Mouse (Mus musculus) 3T3-L1 (cell line): ENCODE measurements around the gene Greb1.

Experiments
- DNase-seq: peaks from one replicate; pipeline ENCODE4 v3.0.0-alpha.2; 2015; ENCODE audit warnings: low read depth, low spot score

Greb1 gene

DNA sequence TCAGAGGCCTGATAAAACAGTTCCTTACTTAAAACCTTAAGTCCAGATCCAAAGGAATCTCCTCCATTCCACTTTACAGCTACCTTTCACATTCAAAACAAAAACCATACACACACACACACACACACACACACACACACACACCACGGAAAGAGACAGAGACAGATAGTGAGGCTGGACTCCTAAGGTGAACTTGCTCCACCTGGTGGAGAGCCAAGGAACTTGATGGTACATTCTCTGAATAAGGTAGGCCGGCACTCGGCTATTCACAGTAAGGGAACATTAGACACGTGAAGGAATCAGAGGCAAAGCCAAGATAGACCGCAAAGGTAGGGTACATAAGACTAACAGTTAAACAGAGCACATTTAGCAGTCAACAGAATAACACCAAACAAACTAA, 4.8 kb upstream of the Greb1 start:
- DNase-seq, result peak; percentile 86

DNA sequence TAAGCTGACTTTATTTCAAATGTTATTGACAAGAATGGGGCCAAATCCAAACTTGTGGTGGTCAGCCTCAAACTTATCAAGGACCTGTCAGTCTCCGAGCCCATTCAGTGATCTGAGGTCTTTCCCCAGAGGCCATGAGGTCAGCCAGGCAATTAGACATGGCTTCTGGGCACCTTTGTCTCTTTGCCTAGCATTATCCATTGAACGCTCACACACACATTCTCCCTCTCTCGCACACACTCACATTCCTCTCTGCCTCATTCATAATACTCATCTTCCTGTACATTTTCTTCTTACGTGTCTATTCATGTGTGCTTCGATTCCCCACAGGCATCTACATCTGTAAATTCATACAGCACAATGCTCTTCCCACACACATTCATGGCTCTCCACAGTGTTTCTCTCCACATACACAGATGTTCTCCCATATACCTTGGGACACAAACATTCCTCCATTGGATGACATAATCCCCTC, 3.3 kb upstream of the Greb1 start:
- no peak for DNase-seq

DNA sequence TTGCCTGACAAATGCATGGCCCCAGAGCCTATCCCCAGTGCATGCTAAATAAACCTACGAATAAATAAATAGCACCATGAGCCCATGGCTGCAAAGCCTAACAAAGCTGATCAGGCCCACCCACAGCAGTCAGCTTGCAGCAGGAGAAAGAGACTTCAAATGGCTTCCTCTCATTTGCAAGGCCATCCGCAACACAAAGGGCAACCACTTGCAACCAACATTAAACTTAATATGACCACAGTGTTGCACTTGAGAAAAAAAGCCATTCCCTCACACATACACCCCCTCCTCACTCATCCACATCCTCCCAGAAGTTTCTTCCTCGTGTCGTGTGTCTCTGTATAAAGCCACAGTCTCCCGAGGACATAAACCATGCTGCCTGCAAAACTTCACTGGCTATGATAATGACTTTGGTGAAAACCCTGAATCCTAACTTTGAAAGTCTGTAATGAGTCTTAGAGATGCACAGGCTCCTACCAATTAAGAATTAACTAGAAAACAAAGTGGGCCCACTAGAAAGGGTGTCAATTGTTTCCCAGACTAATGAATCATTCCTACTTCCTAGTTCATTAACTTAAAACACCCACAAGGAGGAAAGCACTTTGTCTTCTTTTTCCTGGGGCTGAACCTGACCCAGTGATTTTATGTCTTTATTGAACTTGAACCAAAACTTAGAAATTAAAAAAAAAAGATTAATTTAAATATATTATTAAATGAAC, 2.7 kb upstream of the Greb1 start:
- DNase-seq, result no peak

- no peak for DNase-seq
Measured at GRCm38 (mm10) chr12:16800959-16801315, 251 bp upstream of the Greb1 start.

DNA sequence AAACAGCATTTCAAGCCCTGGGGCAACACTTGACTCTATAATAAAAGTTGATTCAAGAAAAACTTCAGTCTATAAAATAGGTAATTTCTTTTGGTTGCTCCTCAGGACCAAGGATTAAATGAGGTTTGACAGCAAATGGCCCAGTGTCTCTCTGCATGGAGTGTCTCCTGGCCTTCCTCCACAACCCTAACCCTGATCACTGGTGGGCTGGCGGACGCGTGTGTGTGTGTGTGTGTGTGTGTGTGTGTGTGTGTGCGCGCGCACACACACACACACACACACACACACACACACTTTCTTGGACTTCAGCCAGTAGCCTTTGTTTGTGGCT, 793 bp downstream of the Greb1 start:
- no peak for DNase-seq

DNA sequence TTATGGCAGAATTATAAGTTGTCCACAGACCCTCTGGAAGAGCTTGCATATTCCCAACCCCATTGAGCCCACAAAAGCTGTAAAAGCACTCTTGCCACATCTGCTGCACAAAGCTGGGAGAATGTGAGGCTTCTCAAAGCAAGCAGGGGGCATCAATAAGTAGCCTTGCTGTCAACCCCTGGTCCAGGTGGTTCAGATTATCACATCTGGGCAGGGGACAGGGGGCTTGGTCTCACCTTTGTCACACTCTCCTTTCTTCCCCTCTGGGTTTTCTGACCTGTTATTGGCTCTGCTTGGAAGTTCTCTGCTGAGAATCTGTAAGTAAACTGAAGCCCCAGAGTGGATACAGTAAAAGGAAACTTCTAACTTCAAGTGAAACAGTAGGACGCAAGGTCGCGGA, 1.8 kb downstream of the Greb1 start:
- DNase-seq, result no peak

DNA sequence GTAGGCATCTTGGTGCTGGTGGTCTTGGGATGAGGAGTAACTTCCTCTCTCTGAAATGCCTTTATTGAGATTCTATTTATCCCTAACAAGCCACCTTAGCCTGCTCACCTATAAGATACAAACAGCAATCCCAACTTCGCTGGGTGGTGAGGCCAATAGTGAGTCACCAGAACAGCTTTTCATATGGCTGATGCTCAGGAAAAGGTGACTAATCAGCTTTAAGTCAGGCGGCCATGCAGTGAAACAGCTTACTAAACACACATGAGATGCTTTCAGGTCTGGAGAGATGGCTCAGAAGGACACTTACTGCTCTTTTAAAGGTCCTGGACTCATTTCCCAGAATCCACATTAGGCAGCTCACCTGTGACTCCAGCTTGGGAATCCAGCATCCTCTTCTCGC, 4.9 kb downstream of the Greb1 start:
- DNase-seq, result peak; percentile 82

GRCm38 (mm10) chr12:16793371-16793770, 7.3 kb downstream of the Greb1 start:
- no peak for DNase-seq

GRCm38 (mm10) chr12:16790456-16790855, 10.2 kb downstream of the Greb1 start:
- peak; percentile 65 for DNase-seq

GRCm38 (mm10) chr12:16789756-16790155, 10.9 kb downstream of the Greb1 start:
- DNase-seq, result no peak

DNA sequence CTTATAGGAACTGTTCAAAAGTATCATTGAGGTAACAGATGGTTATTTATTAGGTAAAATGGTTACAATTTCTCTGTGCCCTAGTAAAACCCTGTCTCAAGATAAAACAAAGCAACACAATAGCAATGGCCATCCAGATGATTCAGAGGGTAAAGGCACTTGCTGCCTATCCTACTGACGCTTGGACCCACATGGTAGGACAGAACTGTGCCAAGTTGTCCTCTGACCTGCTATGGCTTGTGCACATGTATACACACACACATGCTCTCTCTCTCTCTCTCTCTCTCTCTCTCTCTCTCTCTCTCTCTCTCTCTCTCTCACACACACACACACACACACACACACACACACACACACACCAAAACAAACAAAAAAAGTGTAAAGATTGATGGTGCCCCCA, 11.5 kb downstream of the Greb1 start:
- no peak for DNase-seq

GRCm38 (mm10) chr12:16788600-16788999, 12.1 kb downstream of the Greb1 start:
- DNase-seq, result peak; percentile 72

- no peak for DNase-seq
Measured at GRCm38 (mm10) chr12:16781034-16781746, 19.5 kb downstream of the Greb1 start.

DNA sequence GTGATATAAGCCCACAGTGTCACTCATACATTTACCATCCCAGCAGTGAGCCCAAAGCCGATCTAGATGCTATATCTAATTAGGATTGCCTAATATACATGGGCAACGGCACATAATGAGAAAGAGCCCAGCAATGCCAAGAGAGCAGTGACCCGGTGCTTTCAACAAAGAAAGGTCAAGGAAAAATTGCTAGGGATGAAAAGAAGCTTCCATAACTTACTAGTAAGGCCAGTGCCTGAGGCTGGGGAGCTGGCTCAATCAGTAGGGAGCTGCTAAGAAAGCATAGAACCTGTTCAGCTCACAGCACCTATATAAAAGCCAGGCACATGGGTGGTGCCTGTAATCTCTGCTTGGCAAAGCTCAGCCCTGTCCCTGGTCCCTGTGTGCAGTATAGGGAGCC, 20.4 kb downstream of the Greb1 start:
- DNase-seq, result no peak

DNA sequence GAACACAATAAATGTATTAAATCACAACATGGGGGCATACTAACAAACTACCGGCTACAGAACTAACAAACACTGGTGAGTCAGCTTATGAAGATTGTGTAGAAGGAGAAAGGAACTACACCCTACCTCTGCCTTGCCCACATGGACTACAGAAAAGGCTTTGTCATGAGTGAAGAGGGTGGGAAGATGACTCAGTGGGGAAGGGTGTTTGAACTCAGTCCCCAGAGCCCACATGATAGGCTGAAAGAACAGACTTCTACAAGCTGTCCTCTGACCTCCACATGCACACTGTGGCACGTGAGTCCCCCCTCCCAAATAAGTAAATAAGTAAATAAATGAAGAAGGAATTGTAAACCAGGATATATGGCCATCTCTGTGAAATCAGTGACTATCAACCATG, 21.5 kb downstream of the Greb1 start:
- DNase-seq, result peak; percentile 72

DNA sequence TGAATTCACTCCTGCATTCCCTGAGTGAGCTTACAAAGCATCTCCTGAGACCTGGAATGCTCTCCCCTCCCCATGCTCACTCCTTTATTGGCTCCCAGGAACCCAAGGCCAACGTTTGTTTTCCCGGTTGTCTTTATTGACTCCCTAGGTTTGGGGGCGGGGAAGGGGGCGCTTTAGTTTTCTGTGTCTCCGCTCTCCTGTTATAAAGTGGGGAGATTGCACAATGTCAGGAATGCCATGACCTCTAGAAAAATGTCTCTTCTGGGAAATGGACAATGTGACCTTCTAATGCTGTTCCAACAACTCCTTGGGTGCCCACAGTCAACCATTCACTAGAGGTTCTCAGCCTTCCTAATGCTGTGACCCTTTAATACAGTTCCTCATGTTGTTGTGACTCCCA, 22.2 kb downstream of the Greb1 start:
- no peak for DNase-seq

DNA sequence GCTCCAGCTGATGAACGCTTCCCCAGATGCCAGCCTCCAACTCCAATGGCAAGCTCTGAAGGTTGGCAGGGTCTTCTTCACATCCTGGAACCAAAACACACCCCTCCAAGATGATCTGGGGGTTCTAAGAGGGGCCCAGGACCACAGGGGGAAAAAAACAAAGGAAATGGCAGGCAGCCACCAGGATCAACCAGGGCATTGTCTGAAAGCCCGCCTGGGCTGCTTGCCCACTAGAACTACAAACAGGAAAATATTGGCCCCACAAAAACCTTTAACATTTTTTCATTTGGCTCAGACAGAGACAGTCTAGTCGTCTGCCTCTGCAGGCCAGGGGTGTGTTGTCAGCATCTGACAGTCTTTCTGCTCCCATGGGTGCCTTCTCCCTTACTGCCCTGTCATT, 25.3 kb downstream of the Greb1 start:
- DNase-seq, result no peak

DNA sequence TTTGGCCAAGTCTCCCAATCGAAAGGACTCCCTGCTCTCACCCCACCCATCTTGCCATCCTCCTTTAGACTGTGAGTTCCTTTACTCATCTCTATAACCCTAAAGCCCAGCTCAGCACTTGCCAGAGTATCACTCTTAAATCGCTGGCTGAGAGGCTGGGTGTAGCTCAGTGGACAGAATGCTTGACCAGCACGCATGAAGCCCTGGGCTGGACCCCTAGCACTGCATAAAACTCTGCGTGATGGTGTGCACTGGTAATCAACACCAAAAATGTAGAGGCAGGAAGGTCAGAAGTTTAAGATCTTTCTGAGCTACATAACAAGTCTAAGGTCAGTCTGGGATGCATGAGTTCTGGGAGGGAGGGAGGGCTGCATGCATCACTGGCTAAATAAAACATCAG, 26.1 kb downstream of the Greb1 start:
- no peak for DNase-seq

DNA sequence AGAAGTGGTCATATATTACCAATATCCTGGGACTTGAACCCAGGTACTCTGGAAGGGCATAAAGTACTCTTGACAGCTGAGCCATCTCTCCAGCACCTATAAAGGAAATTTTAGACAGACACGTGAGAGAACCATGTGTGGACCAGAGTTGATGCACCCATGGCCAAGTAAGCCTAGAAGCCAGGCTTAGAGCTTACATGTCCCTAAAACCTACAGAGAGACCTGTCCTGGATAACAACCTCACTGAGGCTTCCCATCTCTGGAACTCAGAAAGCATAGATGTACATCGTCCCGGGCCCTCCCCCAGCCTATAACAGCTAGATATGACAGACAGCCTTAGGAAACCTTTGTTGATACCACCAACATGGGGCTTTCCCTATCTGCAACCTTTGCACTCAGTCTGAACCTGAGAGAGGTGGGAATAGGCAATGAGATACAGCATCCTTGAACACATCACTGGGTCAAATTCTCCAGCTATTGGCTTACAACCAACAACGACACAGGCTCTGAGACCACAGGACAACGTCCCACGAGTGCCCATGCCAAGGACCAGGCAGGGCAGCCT, 31.0 kb downstream of the Greb1 start:
- no peak for DNase-seq

- no peak for DNase-seq
Measured at GRCm38 (mm10) chr12:16768711-16769110, 32.0 kb downstream of the Greb1 start.

GRCm38 (mm10) chr12:16768251-16768650, 32.4 kb downstream of the Greb1 start:
- DNase-seq, result no peak

GRCm38 (mm10) chr12:16764776-16765445, 35.8 kb downstream of the Greb1 start:
- no peak for DNase-seq
